Mouse (Mus musculus) kidney, adult 2 months (tissue): ENCODE measurements around the gene Itpr3. TPM values are rescaled to one million over a fixed set of nuclear protein-coding genes. Genes with fewer than 3 reads are reported as not detected.

Source experiments
- DNase-seq: peaks from one replicate; pipeline ENCODE4 v3.0.0; 2021
- H3K27ac ChIP-seq: fragments of 200-500 bp; 2 replicates; pipeline ENCODE4 v1.5.1; 2012; ENCODE audit warnings: low read depth, low read length, control low read depth, inconsistent platforms; ENCODE audit not compliant: insufficient read depth
- H3K27me3 ChIP-seq: fragments of 200-500 bp; replicated peaks from 2 replicates; pipeline ENCODE4 v1.6.1; 2012; ENCODE audit warnings: mild to moderate bottlenecking, moderate library complexity, low read length, inconsistent platforms; ENCODE audit not compliant: control insufficient read depth, insufficient read depth
- H3K36me3 ChIP-seq: fragments of 200-500 bp; 2 replicates; pipeline ENCODE4 v1.6.1; 2012; ENCODE audit warnings: mild to moderate bottlenecking, moderate library complexity, low read length, inconsistent platforms; ENCODE audit not compliant: control insufficient read depth, insufficient read depth
- H3K4me1 ChIP-seq: fragments of 200-500 bp; 2 replicates; pipeline ENCODE4 v1.6.1; 2011; ENCODE audit warnings: low read length; ENCODE audit not compliant: control insufficient read depth, insufficient read depth
- H3K4me3 ChIP-seq: fragments of 200-500 bp; 2 replicates; pipeline ENCODE4 v1.5.1; 2011; ENCODE audit warnings: mild to moderate bottlenecking, low read depth, low read length, control low read depth; ENCODE audit not compliant: insufficient read depth
- CTCF ChIP-seq: fragments of 200-500 bp; conservative IDR thresholded peaks from 2 replicates; pipeline ENCODE4 v1.5.1; 2011; ENCODE audit warnings: low read depth, mild to moderate bottlenecking, control low read depth, low read length, moderate library complexity, mixed read lengths; ENCODE audit not compliant: insufficient read depth, insufficient read length
- POLR2A ChIP-seq: fragments of 200-500 bp; IDR thresholded peaks from one replicate; pipeline ENCODE4 v1.6.1; 2011; ENCODE audit warnings: low read depth, low read length, control low read depth
- WGBS: fragments of 180-500 bp; shearing (Covaris S2); methylation state at CpG from one replicate; pipeline ENCODE4 v1.1.7; 2018; 5-methylcytosine and 5-hydroxymethylcytosine counted together
- polyA plus RNA-seq: library from polyadenylated mRNA; depleted of rRNA; stranded (reverse); fragments of >200 nt; gene quantifications from 2 replicates; pipeline ENCODE4 v1.2.3, GENCODE M21; 2012

Itpr3 gene
- polyA plus RNA-seq, 1 experiment: 6.9 TPM

DNA sequence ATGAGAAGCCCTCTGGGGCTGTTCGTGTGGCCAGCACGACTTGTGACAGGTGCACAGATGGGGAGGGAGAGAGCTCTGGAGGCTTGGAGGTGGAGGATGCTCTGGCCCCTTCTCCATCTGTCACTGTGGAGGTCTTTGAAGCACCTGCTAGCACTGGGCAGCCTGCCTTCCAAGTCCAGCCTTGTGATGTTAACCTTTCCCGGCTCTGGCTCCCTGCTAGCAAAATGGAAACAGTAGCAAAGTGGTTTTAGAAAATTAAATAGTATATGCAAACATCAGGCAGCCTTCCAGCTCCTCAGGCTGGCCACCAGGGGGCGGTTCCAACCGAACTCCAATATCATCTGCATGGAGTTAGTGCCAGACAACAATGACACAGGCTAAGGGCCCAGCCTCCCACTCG, 14.5 kb downstream of the Itpr3 start:
- no peak overlapping the region for H3K4me3 ChIP-seq
- H3K27ac ChIP-seq: no peak overlapping the region
- 62% methylated on average over 6 of the region's 6 CpGs for WGBS
- TF ChIP-seq CTCF (peak; percentile 45), POLR2A (no peak)
- no peaks in the 10 kb centered on the region for H3K4me1 ChIP-seq
- DNase-seq: no peak
- H3K27me3 ChIP-seq: no peaks in the 10 kb centered on the region
- H3K36me3 ChIP-seq: no peaks in the 10 kb centered on the region

DNA sequence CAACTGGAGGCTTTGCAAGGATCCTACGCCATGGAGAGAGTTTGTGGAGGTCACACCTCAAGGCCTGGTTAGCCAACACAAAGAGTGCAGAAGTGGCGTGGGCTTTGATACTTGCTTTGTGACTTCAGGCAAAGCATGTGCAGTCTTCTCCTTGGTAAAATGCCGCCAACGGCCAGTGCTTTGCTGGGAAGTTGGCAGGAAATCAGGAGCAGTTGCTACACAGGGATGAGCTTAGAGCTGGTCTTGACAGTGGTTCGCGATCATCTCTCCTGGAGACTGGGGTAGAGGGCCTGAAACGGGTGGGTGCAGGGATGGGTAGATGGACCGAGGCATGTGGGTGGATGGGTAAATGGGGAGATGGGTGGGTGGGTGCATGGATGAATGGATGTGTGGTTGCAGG, 15.3 kb downstream of the Itpr3 start:
- WGBS: 91% methylated on average over 8 of the region's 8 CpGs
- H3K4me1 ChIP-seq: no peaks in the 10 kb centered on the region
- no peak overlapping the region for H3K27ac ChIP-seq
- no peak for DNase-seq
- no peaks in the 10 kb centered on the region for H3K36me3 ChIP-seq
- no peaks in the 10 kb centered on the region for H3K27me3 ChIP-seq
- TF ChIP-seq CTCF (no peak), POLR2A (no peak)
- no peak overlapping the region for H3K4me3 ChIP-seq

DNA sequence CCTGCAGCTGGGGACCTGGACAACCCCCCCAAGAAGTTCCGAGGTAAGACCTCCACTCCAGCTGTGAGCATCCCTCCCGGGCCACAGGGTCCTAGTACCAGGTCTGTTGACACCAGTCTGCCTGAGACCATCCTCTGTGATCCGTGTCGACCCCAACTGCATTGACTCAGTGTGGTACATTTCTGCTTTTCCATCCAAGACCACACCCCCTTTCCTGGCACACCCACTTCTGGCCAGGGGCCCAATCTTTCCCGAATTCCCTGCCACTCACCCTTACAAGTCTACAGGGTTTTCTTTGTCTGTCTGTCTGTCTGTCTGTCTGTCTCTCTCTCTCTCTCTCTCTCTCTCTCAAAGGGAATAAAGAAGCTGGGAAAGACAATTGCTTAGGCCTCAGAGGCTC, 16.0 kb downstream of the Itpr3 start:
- no peak overlapping the region for H3K4me3 ChIP-seq
- no peak for DNase-seq
- no peak for TF ChIP-seq POLR2A
- no peak for TF ChIP-seq CTCF
- H3K36me3 ChIP-seq: no peaks in the 10 kb centered on the region
- no peak overlapping the region for H3K27ac ChIP-seq
- 64% methylated on average over 5 of the region's 5 CpGs for WGBS
- H3K27me3 ChIP-seq: no peaks in the 10 kb centered on the region
- no peaks in the 10 kb centered on the region for H3K4me1 ChIP-seq

GRCm38 (mm10) chr17:27073778-27074177, 16.7 kb downstream of the Itpr3 start:
- TF ChIP-seq POLR2A (no peak), CTCF (no peak)
- Histone ChIP-seq H3K27me3 (no peaks in the 10 kb centered on the region), H3K36me3 (no peaks in the 10 kb centered on the region), H3K4me1 (no peaks in the 10 kb centered on the region), H3K27ac (no peak overlapping the region), H3K4me3 (no peak overlapping the region)
- DNase-seq: no peak
- 60% methylated on average over 9 of the region's 9 CpGs for WGBS

GRCm38 (mm10) chr17:27074236-27074635, 17.1 kb downstream of the Itpr3 start:
- 36% methylated on average over 6 of the region's 6 CpGs for WGBS
- H3K27ac ChIP-seq: no peak overlapping the region
- H3K27me3 ChIP-seq: no peaks in the 10 kb centered on the region
- H3K4me1 ChIP-seq: no peaks in the 10 kb centered on the region
- DNase-seq: no peak
- no peak overlapping the region for H3K4me3 ChIP-seq
- H3K36me3 ChIP-seq: no peaks in the 10 kb centered on the region
- TF ChIP-seq CTCF (no peak), POLR2A (no peak)

GRCm38 (mm10) chr17:27074849-27075745, 18.0 kb downstream of the Itpr3 start:
- no peak for DNase-seq
- no peaks in the 10 kb centered on the region for H3K4me1 ChIP-seq
- no peak overlapping the region for H3K27ac ChIP-seq
- no peak for TF ChIP-seq POLR2A
- TF ChIP-seq CTCF: no peak
- H3K27me3 ChIP-seq: no peaks in the 10 kb centered on the region
- WGBS: 73% methylated on average over 17 of the region's 17 CpGs
- no peaks in the 10 kb centered on the region for H3K36me3 ChIP-seq
- no peak overlapping the region for H3K4me3 ChIP-seq

DNA sequence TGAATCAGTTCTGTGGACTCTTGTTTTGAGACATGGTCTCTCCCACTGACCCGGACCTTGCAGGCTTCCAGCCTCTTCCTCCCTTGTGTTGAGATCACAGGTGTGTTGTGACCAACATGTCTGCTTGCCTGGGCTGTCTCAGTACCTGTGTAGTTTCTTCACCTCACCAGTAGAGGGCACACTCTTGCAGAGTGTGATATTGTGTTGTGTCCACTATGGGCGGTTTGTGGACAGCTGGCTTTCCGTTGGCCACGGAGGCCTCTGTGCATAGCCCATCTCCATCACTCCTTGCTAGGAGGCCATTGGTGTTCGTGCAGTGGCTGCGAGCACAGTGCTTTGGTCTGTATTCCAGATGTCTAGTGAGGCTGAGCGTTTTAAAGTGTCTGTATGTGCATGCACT, 20.0 kb downstream of the Itpr3 start:
- Histone ChIP-seq H3K36me3 (no peaks in the 10 kb centered on the region), H3K27ac (no peak overlapping the region), H3K4me1 (no peaks in the 10 kb centered on the region), H3K27me3 (no peaks in the 10 kb centered on the region), H3K4me3 (no peak overlapping the region)
- 97% methylated on average over 7 of the region's 7 CpGs for WGBS
- no peak for DNase-seq
- no peak for TF ChIP-seq POLR2A
- peak; percentile 29 for TF ChIP-seq CTCF

- no peak overlapping the region for H3K27ac ChIP-seq
- no peaks in the 10 kb centered on the region for H3K27me3 ChIP-seq
- DNase-seq: no peak
- no peak overlapping the region for H3K4me3 ChIP-seq
- no peaks in the 10 kb centered on the region for H3K4me1 ChIP-seq
- WGBS: 85% methylated on average over 6 of the region's 6 CpGs
- H3K36me3 ChIP-seq: no peaks in the 10 kb centered on the region
- TF ChIP-seq POLR2A (no peak), CTCF (0 out of 2 replicates have a peak, but pooled peaks have one; percentile 26)
These were observed 20.8 kb downstream of the Itpr3 start for GRCm38 (mm10) chr17:27077920-27078319.
